Mouse (Mus musculus) hindbrain, embryonic 10.5 days (tissue): ENCODE measurements at regions not wholly inside any gene's neighbourhood (a gene's known extent, or its start where the extent isn't known, plus 50 kb on each side); places are given as distances from the start of the nearest gene placed in this dataset.
A peak's percentile ranks its signal among the peaks of the same experiment; 100 is the strongest.

Experiments
- DNase-seq: peaks from one replicate; pipeline ENCODE4 v3.0.0-alpha.2; 2017; ENCODE audit warnings: low spot score
- H3K27ac ChIP-seq: fragments of 300-500 bp; sonication (generic); 2 replicates; pipeline ENCODE4 v1.5.1; 2016; ENCODE audit warnings: mild to moderate bottlenecking, moderate library complexity
- H3K27me3 ChIP-seq: fragments of 300-500 bp; sonication (generic); 2 replicates; pipeline ENCODE4 v1.6.1; 2016; ENCODE audit warnings: mild to moderate bottlenecking; ENCODE audit not compliant: poor library complexity, insufficient read depth, severe bottlenecking
- H3K36me3 ChIP-seq: fragments of 300-500 bp; sonication (generic); 2 replicates; pipeline ENCODE4 v1.6.1; 2016; ENCODE audit warnings: mild to moderate bottlenecking, moderate library complexity
- H3K4me1 ChIP-seq: fragments of 300-500 bp; sonication (generic); replicated peaks from 2 replicates; pipeline ENCODE4 v1.6.1; 2016; ENCODE audit warnings: mild to moderate bottlenecking
- H3K4me3 ChIP-seq: fragments of 300-500 bp; sonication (generic); 2 replicates; pipeline ENCODE4 v1.5.1; 2016; ENCODE audit warnings: mild to moderate bottlenecking, moderate library complexity
- H3K9me3 ChIP-seq: fragments of 300-500 bp; sonication (generic); 2 replicates; pipeline ENCODE4 v1.6.1; 2016; ENCODE audit warnings: mild to moderate bottlenecking, moderate library complexity
- WGBS: fragments of 180-500 bp; shearing (Covaris S2); methylation state at CpG from one replicate; pipeline ENCODE4 v1.1.7; 2016; 5-methylcytosine and 5-hydroxymethylcytosine counted together

- Histone ChIP-seq H3K27me3 (no peaks in the 10 kb centered on the region), H3K27ac (no peak overlapping the region), H3K4me3 (no peak overlapping the region), H3K4me1 (no peaks in the 10 kb centered on the region), H3K9me3 (no peaks in the 10 kb centered on the region), H3K36me3 (no peaks in the 10 kb centered on the region)
- 82% methylated on average over 2 of the region's 2 CpGs for WGBS
- DNase-seq: no peak
Observed at GRCm38 (mm10) chr2:114454901-114455300, 199.9 kb downstream of the Dph6 start.

GRCm38 (mm10) chr2:114450185-114450584, 204.6 kb downstream of the Dph6 start:
- H3K9me3 ChIP-seq: no peaks in the 10 kb centered on the region
- H3K4me3 ChIP-seq: no peak overlapping the region
- no peaks in the 10 kb centered on the region for H3K4me1 ChIP-seq
- H3K27ac ChIP-seq: no peak overlapping the region
- 85% methylated on average over 1 of the region's 1 CpGs for WGBS
- no peaks in the 10 kb centered on the region for H3K27me3 ChIP-seq
- no peak for DNase-seq
- no peaks in the 10 kb centered on the region for H3K36me3 ChIP-seq

GRCm38 (mm10) chr2:114443801-114444200, 211.0 kb downstream of the Dph6 start:
- no peaks in the 10 kb centered on the region for H3K36me3 ChIP-seq
- WGBS: 79% methylated on average over 2 of the region's 2 CpGs
- peaks cover 24% of the 10 kb centered on the region for H3K4me1 ChIP-seq
- H3K27ac ChIP-seq: no peak overlapping the region
- H3K9me3 ChIP-seq: no peaks in the 10 kb centered on the region
- DNase-seq: no peak
- H3K4me3 ChIP-seq: no peak overlapping the region
- H3K27me3 ChIP-seq: no peaks in the 10 kb centered on the region

- Histone ChIP-seq H3K4me3 (no peak overlapping the region), H3K27ac (no peak overlapping the region), H3K9me3 (no peaks in the 10 kb centered on the region), H3K36me3 (no peaks in the 10 kb centered on the region), H3K27me3 (no peaks in the 10 kb centered on the region), H3K4me1 (peaks cover 24% of the 10 kb centered on the region)
- peak; percentile 29 for DNase-seq
- WGBS: 35% methylated on average over 6 of the region's 6 CpGs
Observed at GRCm38 (mm10) chr2:114440943-114441342, 213.8 kb downstream of the Dph6 start.

- DNase-seq: no peak
- no peaks in the 10 kb centered on the region for H3K9me3 ChIP-seq
- WGBS: 70% methylated on average over 1 of the region's 1 CpGs
- H3K27ac ChIP-seq: no peak overlapping the region
- H3K4me3 ChIP-seq: no peak overlapping the region
- H3K27me3 ChIP-seq: no peaks in the 10 kb centered on the region
- H3K4me1 ChIP-seq: peaks cover 24% of the 10 kb centered on the region
- no peaks in the 10 kb centered on the region for H3K36me3 ChIP-seq
Observed at GRCm38 (mm10) chr2:114439668-114440067, 215.1 kb downstream of the Dph6 start.

- Histone ChIP-seq H3K4me1 (peaks cover 24% of the 10 kb centered on the region), H3K27ac (no peak overlapping the region), H3K9me3 (no peaks in the 10 kb centered on the region), H3K4me3 (no peak overlapping the region), H3K36me3 (no peaks in the 10 kb centered on the region), H3K27me3 (no peaks in the 10 kb centered on the region)
- DNase-seq: no peak
- WGBS: 48% methylated on average over 3 of the region's 3 CpGs
Observed at GRCm38 (mm10) chr2:114438048-114438447, 216.7 kb downstream of the Dph6 start.

- no peak overlapping the region for H3K4me3 ChIP-seq
- no peak overlapping the region for H3K27ac ChIP-seq
- no peak for DNase-seq
- H3K4me1 ChIP-seq: no peaks in the 10 kb centered on the region
- WGBS: 88% methylated on average over 10 of the region's 10 CpGs
- H3K9me3 ChIP-seq: no peaks in the 10 kb centered on the region
- no peaks in the 10 kb centered on the region for H3K36me3 ChIP-seq
- H3K27me3 ChIP-seq: no peaks in the 10 kb centered on the region
Observed at GRCm38 (mm10) chr2:114427426-114428157, 226.3 kb upstream of the Zfp770 start.

GRCm38 (mm10) chr2:114419346-114419745, 218.1 kb upstream of the Zfp770 start:
- no peak for DNase-seq
- Histone ChIP-seq H3K4me3 (no peak overlapping the region), H3K36me3 (no peaks in the 10 kb centered on the region), H3K9me3 (no peaks in the 10 kb centered on the region), H3K27ac (no peak overlapping the region), H3K4me1 (no peaks in the 10 kb centered on the region), H3K27me3 (no peaks in the 10 kb centered on the region)
- WGBS: 58% methylated on average over 3 of the region's 3 CpGs

GRCm38 (mm10) chr2:114413013-114413412, 211.7 kb upstream of the Zfp770 start:
- Histone ChIP-seq H3K36me3 (no peaks in the 10 kb centered on the region), H3K4me3 (no peak overlapping the region), H3K27ac (no peak overlapping the region), H3K9me3 (no peaks in the 10 kb centered on the region), H3K27me3 (no peaks in the 10 kb centered on the region), H3K4me1 (no peaks in the 10 kb centered on the region)
- DNase-seq: no peak
- 89% methylated on average over 3 of the region's 3 CpGs for WGBS

GRCm38 (mm10) chr2:114411940-114412715, 210.9 kb upstream of the Zfp770 start:
- no peaks in the 10 kb centered on the region for H3K27me3 ChIP-seq
- DNase-seq: no peak
- H3K4me1 ChIP-seq: no peaks in the 10 kb centered on the region
- H3K9me3 ChIP-seq: no peaks in the 10 kb centered on the region
- H3K36me3 ChIP-seq: no peaks in the 10 kb centered on the region
- no peak overlapping the region for H3K27ac ChIP-seq
- WGBS: 61% methylated on average over 17 of the region's 17 CpGs
- no peak overlapping the region for H3K4me3 ChIP-seq

GRCm38 (mm10) chr2:114410717-114411116, 209.4 kb upstream of the Zfp770 start:
- no peaks in the 10 kb centered on the region for H3K9me3 ChIP-seq
- 90% methylated on average over 3 of the region's 3 CpGs for WGBS
- no peak for DNase-seq

GRCm38 (mm10) chr2:114409542-114409941, 208.3 kb upstream of the Zfp770 start:
- Histone ChIP-seq H3K9me3 (no peaks in the 10 kb centered on the region), H3K27me3 (no peaks in the 10 kb centered on the region), H3K36me3 (no peaks in the 10 kb centered on the region), H3K4me3 (no peak overlapping the region), H3K4me1 (no peaks in the 10 kb centered on the region), H3K27ac (no peak overlapping the region)
- no peak for DNase-seq

More at GRCm38 (mm10) chr2:114410717-114411116, 209.4 kb upstream of the Zfp770 start:
- Histone ChIP-seq H3K27ac (no peak overlapping the region), H3K4me3 (no peak overlapping the region), H3K27me3 (no peaks in the 10 kb centered on the region), H3K4me1 (no peaks in the 10 kb centered on the region), H3K36me3 (no peaks in the 10 kb centered on the region)

GRCm38 (mm10) chr2:114407408-114407807, 206.1 kb upstream of the Zfp770 start:
- Histone ChIP-seq H3K9me3 (no peaks in the 10 kb centered on the region), H3K27ac (no peak overlapping the region), H3K4me1 (no peaks in the 10 kb centered on the region), H3K4me3 (no peak overlapping the region), H3K27me3 (no peaks in the 10 kb centered on the region), H3K36me3 (no peaks in the 10 kb centered on the region)
- no peak for DNase-seq
- 72% methylated on average over 5 of the region's 5 CpGs for WGBS
